Mouse (Mus musculus): ENCODE results near the gene Pald1. TPM values are rescaled to one million over a fixed set of nuclear protein-coding genes. Genes with fewer than 3 reads are reported as not detected.

Pald1 gene
- polyA plus RNA-seq, 1 experiment from 2014 or later, result 28.1 TPM

DNA sequence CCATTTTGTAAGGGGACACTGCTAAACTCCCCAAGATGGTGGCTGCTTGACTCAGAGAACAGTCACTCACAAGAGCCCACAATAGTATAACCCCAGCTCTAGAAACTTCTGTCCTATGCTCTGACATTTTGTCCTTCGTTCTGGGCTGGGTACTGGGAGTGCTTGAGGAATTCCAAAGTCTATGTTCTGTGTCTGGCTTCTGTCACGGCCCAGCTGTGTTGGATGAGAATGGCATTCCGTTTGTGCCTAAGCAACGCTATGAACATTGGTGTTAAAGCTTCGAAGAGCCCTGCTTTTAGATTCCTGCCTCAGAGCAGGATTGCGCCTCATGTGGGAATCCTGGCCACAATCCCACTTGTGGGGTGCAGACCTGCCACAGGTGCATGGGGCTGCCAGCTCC, 71.2 kb downstream of the Pald1 start:
- H3K4me1 ChIP-seq, result peaks cover 53% of the 10 kb centered on the region
- 84% methylated on average over 6 of the region's 6 CpGs for WGBS
- no peaks in the 10 kb centered on the region for H3K9me3 ChIP-seq (replicated peaks)
- H3K27ac ChIP-seq, result peak overlapping the region; percentile 72
- H3K27me3 ChIP-seq (ENCODE audit: low read depth, poor library complexity, severe bottlenecking), result no peaks in the 10 kb centered on the region
- no peaks in the 10 kb centered on the region for H3K36me3 ChIP-seq
- H3K4me3 ChIP-seq, result no peak overlapping the region
- DNase-seq (ENCODE audit: low spot score), result no peak

GRCm38 (mm10) chr10:61308706-61309320, 74.5 kb downstream of the Pald1 start:
- no peaks in the 10 kb centered on the region for H3K27me3 ChIP-seq (ENCODE audit: low read depth, poor library complexity, severe bottlenecking)
- H3K4me3 ChIP-seq, result no peak overlapping the region
- peak overlapping the region; percentile 63; the same call in 1 of the 2 replicates for H3K27ac ChIP-seq
- H3K36me3 ChIP-seq, result no peaks in the 10 kb centered on the region
- WGBS, result 48% methylated on average over 12 of the region's 12 CpGs
- peaks cover 37% of the 10 kb centered on the region for H3K4me1 ChIP-seq
- H3K9me3 ChIP-seq (replicated peaks), result no peaks in the 10 kb centered on the region
- no peak for DNase-seq (ENCODE audit: low spot score)

DNA sequence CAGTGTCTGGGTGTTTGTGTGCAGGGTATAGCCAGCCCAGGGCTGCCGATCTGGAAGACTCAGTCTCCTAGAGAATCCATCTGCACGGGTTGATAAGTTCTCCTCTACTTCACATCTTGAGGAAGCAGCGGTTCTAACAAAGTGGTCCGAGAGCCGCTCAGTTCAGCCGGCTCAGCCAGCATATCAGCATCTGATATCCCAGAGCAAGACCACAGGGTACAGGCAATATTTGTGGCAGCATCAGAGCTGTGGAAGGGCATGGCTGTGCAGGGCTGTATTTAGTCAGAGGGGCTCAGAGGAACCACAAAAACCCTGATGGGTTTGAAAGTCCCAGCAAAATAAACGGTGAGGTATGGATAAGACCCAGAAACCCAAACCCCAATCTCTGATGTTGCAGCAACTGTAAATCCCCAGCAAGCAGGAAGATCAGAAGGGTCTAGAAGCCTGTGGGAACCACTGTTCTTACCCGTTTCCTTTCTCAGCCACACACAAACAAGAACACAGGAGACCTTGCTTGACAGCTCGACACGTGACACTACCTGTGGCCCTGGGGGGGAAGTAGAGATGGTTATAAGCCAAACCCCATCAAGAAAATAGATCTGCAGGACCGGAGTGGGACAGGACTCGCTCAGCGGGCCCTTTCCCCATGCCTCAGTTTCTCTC, 77.3 kb downstream of the Pald1 start:
- no peak for DNase-seq (ENCODE audit: low spot score)
- no peak overlapping the region for H3K4me3 ChIP-seq
- H3K4me1 ChIP-seq, result peaks cover 22% of the 10 kb centered on the region
- no peaks in the 10 kb centered on the region for H3K36me3 ChIP-seq
- no peaks in the 10 kb centered on the region for H3K27me3 ChIP-seq (ENCODE audit: low read depth, poor library complexity, severe bottlenecking)
- H3K9me3 ChIP-seq (replicated peaks), result no peaks in the 10 kb centered on the region
- H3K27ac ChIP-seq, result no peak overlapping the region
- WGBS, result 91% methylated on average over 13 of the region's 13 CpGs

- H3K27ac ChIP-seq, result no peak overlapping the region
- peaks cover 15% of the 10 kb centered on the region for H3K4me1 ChIP-seq
- H3K36me3 ChIP-seq, result no peaks in the 10 kb centered on the region
- H3K9me3 ChIP-seq (replicated peaks), result no peaks in the 10 kb centered on the region
- DNase-seq (ENCODE audit: low spot score), result no peak
- 0 out of 2 replicates have a peak, but pooled peaks cover 4% of the 10 kb centered on the region for H3K27me3 ChIP-seq (ENCODE audit: low read depth, poor library complexity, severe bottlenecking)
- 85% methylated on average over 6 of the region's 6 CpGs for WGBS
- no peak overlapping the region for H3K4me3 ChIP-seq
These were observed 79.3 kb downstream of the Pald1 start for GRCm38 (mm10) chr10:61304046-61304445.

GRCm38 (mm10) chr10:61300996-61301395, 82.3 kb downstream of the Pald1 start:
- H3K27me3 ChIP-seq (ENCODE audit: low read depth, poor library complexity, severe bottlenecking), result 0 out of 2 replicates have a peak, but pooled peaks cover 4% of the 10 kb centered on the region
- H3K4me3 ChIP-seq, result no peak overlapping the region
- H3K36me3 ChIP-seq, result no peaks in the 10 kb centered on the region
- no peak overlapping the region for H3K27ac ChIP-seq
- DNase-seq (ENCODE audit: low spot score), result no peak
- no peaks in the 10 kb centered on the region for H3K9me3 ChIP-seq (replicated peaks)
- 83% methylated on average over 3 of the region's 3 CpGs for WGBS
- 0 out of 2 replicates have a peak, but pooled peaks cover 2% of the 10 kb centered on the region for H3K4me1 ChIP-seq

GRCm38 (mm10) chr10:61297477-61297876, 85.9 kb downstream of the Pald1 start, which contains the start of gene Prf1:
Prf1 (plus strand) TSS chr10:61297833.
- H3K27ac ChIP-seq, result no peak within 1 kb of the TSS
- H3K4me1 ChIP-seq, result no peaks in the 10 kb centered on the region
- 81% methylated on average over 7 of the region's 7 CpGs for WGBS
- no peaks in the 10 kb centered on the region for H3K36me3 ChIP-seq
- H3K27me3 ChIP-seq (ENCODE audit: low read depth, poor library complexity, severe bottlenecking), result 0 out of 2 replicates have a peak, but pooled peaks cover 4% of the 10 kb centered on the region
- no peak within 1 kb of the TSS for H3K4me3 ChIP-seq
- H3K9me3 ChIP-seq (replicated peaks), result no peaks in the 10 kb centered on the region
- no peak for DNase-seq (ENCODE audit: low spot score)

- Histone ChIP-seq H3K27me3 (ENCODE audit: low read depth, poor library complexity, severe bottlenecking) (0 out of 2 replicates have a peak, but pooled peaks cover 4% of the 10 kb centered on the region), H3K9me3 (replicated peaks) (no peaks in the 10 kb centered on the region), H3K27ac (no peak overlapping the region), H3K36me3 (no peaks in the 10 kb centered on the region), H3K4me3 (no peak overlapping the region), H3K4me1 (no peaks in the 10 kb centered on the region)
- no peak for DNase-seq (ENCODE audit: low spot score)
- WGBS, result 86% methylated on average over 8 of the region's 8 CpGs
These were observed 86.5 kb downstream of the Pald1 start for GRCm38 (mm10) chr10:61296713-61297445.

- H3K4me1 ChIP-seq, result no peaks in the 10 kb centered on the region
- 85% methylated on average over 8 of the region's 8 CpGs for WGBS
- no peak for DNase-seq (ENCODE audit: low spot score)
- H3K36me3 ChIP-seq, result no peaks in the 10 kb centered on the region
- no peaks in the 10 kb centered on the region for H3K9me3 ChIP-seq (replicated peaks)
- no peak overlapping the region for H3K27ac ChIP-seq
- H3K27me3 ChIP-seq (ENCODE audit: low read depth, poor library complexity, severe bottlenecking), result no peaks in the 10 kb centered on the region
- no peak overlapping the region for H3K4me3 ChIP-seq
These were observed 89.1 kb downstream of the Pald1 start for GRCm38 (mm10) chr10:61294242-61294641.

DNA sequence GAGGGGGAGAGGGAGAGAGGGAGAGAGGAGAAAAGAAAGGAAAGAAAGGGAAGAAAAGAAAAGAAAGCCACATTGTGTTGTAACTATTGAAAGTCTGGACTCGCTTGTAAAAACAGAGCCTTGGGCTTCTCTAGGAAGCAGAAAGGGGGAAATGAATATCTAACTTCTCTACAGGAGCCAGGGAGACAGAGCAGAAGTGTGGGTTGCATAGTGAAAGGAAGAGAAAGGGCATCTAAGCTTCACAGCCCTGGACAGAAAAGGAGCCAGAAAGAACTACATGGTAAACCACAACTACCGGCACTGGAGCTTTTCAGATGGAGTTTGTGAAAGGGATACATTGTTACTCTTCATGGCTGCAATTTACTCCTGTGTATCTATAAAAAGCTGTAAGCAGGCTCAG, 92.9 kb downstream of the Pald1 start:
- no peaks in the 10 kb centered on the region for H3K27me3 ChIP-seq (ENCODE audit: low read depth, poor library complexity, severe bottlenecking)
- 83% methylated on average over 2 of the region's 2 CpGs for WGBS
- no peaks in the 10 kb centered on the region for H3K9me3 ChIP-seq (replicated peaks)
- H3K27ac ChIP-seq, result no peak overlapping the region
- DNase-seq (ENCODE audit: low spot score), result no peak
- no peak overlapping the region for H3K4me3 ChIP-seq
- H3K4me1 ChIP-seq, result no peaks in the 10 kb centered on the region
- no peaks in the 10 kb centered on the region for H3K36me3 ChIP-seq

DNA sequence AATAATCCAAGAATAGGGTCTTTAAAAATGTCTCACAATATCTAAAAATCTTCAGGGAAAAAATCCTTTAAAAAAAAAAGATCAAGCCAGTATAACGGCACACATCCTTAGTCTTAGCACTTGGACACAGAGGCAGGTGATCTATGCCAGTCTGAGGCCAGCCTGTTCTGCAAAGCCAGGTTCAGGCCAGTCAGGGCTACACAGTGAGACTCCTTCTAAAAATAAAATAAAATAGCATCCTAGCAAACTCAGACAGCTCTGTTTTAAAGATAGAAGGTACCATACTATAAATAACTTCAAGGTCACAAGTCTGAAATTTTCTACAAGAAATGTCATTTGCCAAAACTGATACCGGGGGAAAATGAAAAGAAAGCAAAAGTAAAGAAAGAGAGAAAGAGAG, 93.3 kb downstream of the Pald1 start:
- WGBS, result 91% methylated on average over 2 of the region's 2 CpGs
- H3K4me1 ChIP-seq, result no peaks in the 10 kb centered on the region
- no peak overlapping the region for H3K27ac ChIP-seq
- H3K27me3 ChIP-seq (ENCODE audit: low read depth, poor library complexity, severe bottlenecking), result no peaks in the 10 kb centered on the region
- H3K9me3 ChIP-seq (replicated peaks), result no peaks in the 10 kb centered on the region
- no peak overlapping the region for H3K4me3 ChIP-seq
- DNase-seq (ENCODE audit: low spot score), result no peak
- no peaks in the 10 kb centered on the region for H3K36me3 ChIP-seq

DNA sequence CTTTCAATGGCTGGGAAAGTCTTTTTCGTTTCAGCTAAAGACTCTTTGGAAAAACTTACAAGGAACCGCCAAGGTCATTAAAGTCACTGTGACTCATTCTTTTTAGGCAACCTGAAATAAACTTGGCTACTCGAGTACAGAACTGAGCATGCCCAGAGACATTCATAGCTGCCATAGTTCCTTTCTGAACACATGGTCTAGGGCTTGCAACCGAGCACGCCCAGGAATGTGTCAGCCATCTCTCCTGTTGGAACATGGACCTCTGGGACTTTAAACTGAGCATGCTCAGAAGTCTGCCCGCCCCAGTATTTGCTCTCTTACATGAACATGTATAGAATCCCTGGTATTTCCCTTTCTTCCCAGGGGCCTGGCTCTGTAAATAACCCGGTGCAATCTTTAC, 97.1 kb downstream of the Pald1 start:
- 84% methylated on average over 7 of the region's 7 CpGs for WGBS
- H3K9me3 ChIP-seq (replicated peaks), result no peaks in the 10 kb centered on the region
- no peak overlapping the region for H3K4me3 ChIP-seq
- no peaks in the 10 kb centered on the region for H3K4me1 ChIP-seq
- no peak for DNase-seq (ENCODE audit: low spot score)
- no peaks in the 10 kb centered on the region for H3K36me3 ChIP-seq
- H3K27me3 ChIP-seq (ENCODE audit: low read depth, poor library complexity, severe bottlenecking), result no peaks in the 10 kb centered on the region
- no peak overlapping the region for H3K27ac ChIP-seq

- Histone ChIP-seq H3K27ac (no peak overlapping the region), H3K27me3 (ENCODE audit: low read depth, poor library complexity, severe bottlenecking) (no peaks in the 10 kb centered on the region), H3K36me3 (no peaks in the 10 kb centered on the region), H3K9me3 (replicated peaks) (no peaks in the 10 kb centered on the region), H3K4me1 (no peaks in the 10 kb centered on the region), H3K4me3 (no peak overlapping the region)
- 80% methylated on average over 11 of the region's 11 CpGs for WGBS
- DNase-seq (ENCODE audit: low spot score), result no peak
These were observed 98.1 kb downstream of the Pald1 start for GRCm38 (mm10) chr10:61285271-61285670.

- Histone ChIP-seq H3K4me3 (no peak overlapping the region), H3K27me3 (ENCODE audit: low read depth, poor library complexity, severe bottlenecking) (no peaks in the 10 kb centered on the region), H3K9me3 (replicated peaks) (no peaks in the 10 kb centered on the region), H3K27ac (no peak overlapping the region), H3K36me3 (no peaks in the 10 kb centered on the region), H3K4me1 (no peaks in the 10 kb centered on the region)
- WGBS, result 90% methylated on average over 4 of the region's 4 CpGs
- no peak for DNase-seq (ENCODE audit: low spot score)
These were observed 99.0 kb downstream of the Pald1 start for GRCm38 (mm10) chr10:61284309-61284708.
